Mouse (Mus musculus): Measurements from ENCODE around the gene Gm28048. TPM values are rescaled to one million over a fixed set of nuclear protein-coding genes. Genes with fewer than 3 reads are reported as not detected.

The Gm28048 gene
- polyA plus RNA-seq, 1 experiment from 2014 or later, result 6.8 TPM

GRCm38 (mm10) chr11:22828988-22829632 lies 152.8 kb downstream of the Gm28048 start:
- ATAC-seq (ENCODE audit: low read depth) (no peak), DNase-seq (no peak)
- Histone ChIP-seq H3K9ac (no peak overlapping the region), H3K36me3 (peaks cover 12% of the 10 kb centered on the region), H3K27me3 (no peaks in the 10 kb centered on the region), H3K9me3 (replicated peaks) (no peaks in the 10 kb centered on the region), H3K27ac (no peak overlapping the region), H3K4me3 (replicated peaks) (no peak overlapping the region), H3K4me1 (replicated peaks) (peaks cover 38% of the 10 kb centered on the region), H3K4me2 (no peak overlapping the region)
- 91% methylated on average over 15 of the region's 15 CpGs for WGBS (ENCODE audit: insufficient replicate concordance)

DNA sequence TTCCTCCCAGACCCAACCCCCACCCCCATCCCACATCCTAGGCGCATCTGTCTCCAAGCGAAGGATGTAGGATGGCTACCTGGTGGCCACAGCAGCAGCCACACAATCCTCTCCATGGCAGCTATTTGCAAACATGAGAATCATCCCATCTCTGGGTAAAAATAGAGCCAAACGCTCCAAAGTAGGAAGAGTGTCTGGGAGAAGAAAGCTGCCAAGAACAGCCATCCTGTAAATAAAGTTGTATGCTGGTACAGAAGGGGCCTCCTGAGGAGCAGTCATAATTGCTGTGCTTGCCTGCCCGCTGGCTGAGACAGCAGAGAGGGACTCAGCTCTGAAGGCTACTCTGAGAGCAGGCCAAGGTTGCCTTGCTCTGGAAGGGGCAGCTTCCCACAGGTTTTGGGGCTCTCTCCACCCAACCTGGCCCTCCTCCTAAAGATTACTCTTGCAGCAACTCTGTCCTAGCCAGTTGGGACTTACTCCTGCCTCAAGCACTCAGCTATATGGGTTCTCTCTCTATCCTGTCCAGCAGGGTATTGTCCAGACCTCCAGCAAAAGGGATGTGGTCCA lies 154.3 kb downstream of the Gm28048 start:
- Histone ChIP-seq H3K9ac (no peak overlapping the region), H3K4me3 (replicated peaks) (no peak overlapping the region), H3K9me3 (replicated peaks) (no peaks in the 10 kb centered on the region), H3K27ac (no peak overlapping the region), H3K4me2 (no peak overlapping the region), H3K27me3 (no peaks in the 10 kb centered on the region), H3K36me3 (peaks cover under 1% of the 10 kb centered on the region; the same call in 1 of the 2 replicates), H3K4me1 (replicated peaks) (peaks cover 42% of the 10 kb centered on the region)
- WGBS (ENCODE audit: insufficient replicate concordance), result 78% methylated on average over 4 of the region's 4 CpGs
- DNase-seq (no peak), ATAC-seq (ENCODE audit: low read depth) (no peak)

DNA sequence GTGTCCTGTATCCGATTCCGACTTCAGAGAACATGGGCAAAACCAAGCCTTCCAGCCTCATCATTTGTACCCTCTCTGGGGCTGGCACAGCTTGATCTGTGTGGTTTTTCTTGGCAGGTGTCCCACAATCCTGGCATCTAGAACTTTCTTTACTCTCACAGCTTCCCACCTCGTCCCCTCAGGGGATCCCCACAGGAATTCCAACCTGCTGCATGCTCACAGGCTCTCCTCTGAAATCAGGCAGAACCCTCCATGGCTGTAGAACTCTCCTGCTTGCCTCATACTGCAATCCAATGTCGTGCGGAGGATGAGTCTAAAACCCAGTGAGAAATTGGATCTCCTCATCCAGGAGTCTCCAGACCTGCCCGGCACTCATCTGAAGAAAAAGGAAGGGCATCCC lies 155.2 kb downstream of the Gm28048 start:
- no peak overlapping the region for H3K9ac ChIP-seq
- no peaks in the 10 kb centered on the region for H3K9me3 ChIP-seq (replicated peaks)
- no peaks in the 10 kb centered on the region; the same call in 1 of the 2 replicates for H3K36me3 ChIP-seq
- 83% methylated on average over 6 of the region's 6 CpGs for WGBS (ENCODE audit: insufficient replicate concordance)
- H3K4me1 ChIP-seq (replicated peaks), result peaks cover 43% of the 10 kb centered on the region
- ATAC-seq (ENCODE audit: low read depth) (no peak), DNase-seq (no peak)
- H3K4me3 ChIP-seq (replicated peaks), result no peak overlapping the region
- H3K27me3 ChIP-seq, result no peaks in the 10 kb centered on the region
- no peak overlapping the region for H3K4me2 ChIP-seq
- no peak overlapping the region for H3K27ac ChIP-seq

DNA sequence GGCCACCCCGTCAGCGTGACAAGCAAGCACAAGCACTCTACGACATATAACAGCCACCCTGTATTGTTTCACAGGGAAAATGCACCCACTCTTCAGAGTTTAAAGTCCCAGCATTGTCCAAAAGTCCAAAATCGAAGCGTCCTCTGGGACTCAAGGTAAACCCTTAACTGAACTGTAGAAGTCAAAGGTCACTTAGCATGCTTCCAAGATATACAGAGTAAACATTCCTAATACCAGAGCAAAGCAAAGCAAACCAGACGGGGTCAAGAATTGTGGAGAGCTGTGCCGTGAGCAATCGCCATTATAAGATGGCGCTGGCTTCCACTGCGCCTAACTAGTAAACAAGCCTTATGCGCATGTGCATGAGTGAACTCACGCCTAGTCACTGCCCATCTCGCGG lies 155.8 kb downstream of the Gm28048 start:
- peaks cover 42% of the 10 kb centered on the region for H3K4me1 ChIP-seq (replicated peaks)
- no peak overlapping the region for H3K9ac ChIP-seq
- no peaks in the 10 kb centered on the region; the same call in 1 of the 2 replicates for H3K36me3 ChIP-seq
- H3K27ac ChIP-seq, result no peak overlapping the region
- H3K4me3 ChIP-seq (replicated peaks), result no peak overlapping the region
- 82% methylated on average over 14 of the region's 14 CpGs for WGBS (ENCODE audit: insufficient replicate concordance)
- no peaks in the 10 kb centered on the region for H3K27me3 ChIP-seq
- H3K4me2 ChIP-seq, result no peak overlapping the region
- no peak for ATAC-seq (ENCODE audit: low read depth)
- DNase-seq, result no peak
- H3K9me3 ChIP-seq (replicated peaks), result no peaks in the 10 kb centered on the region

DNA sequence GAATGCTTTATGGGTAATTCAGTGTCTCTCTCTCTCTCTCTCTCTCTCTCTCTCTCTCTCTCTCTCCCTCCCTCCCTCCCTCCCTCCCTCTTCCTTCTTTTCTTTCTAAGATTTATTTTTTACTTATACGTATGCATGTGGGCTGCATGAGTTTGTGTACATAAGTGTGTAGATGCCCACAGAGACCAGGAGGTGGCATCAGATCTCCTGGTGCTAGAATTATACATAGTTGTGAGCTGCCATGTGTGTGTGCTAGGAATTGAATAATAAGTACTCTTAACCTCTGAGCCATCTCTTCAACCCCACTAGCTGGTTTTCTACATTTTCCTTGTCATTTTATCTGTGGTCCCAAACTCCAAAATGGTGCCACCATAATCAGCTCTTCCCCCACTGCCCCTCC lies 156.3 kb downstream of the Gm28048 start:
- ATAC-seq (ENCODE audit: low read depth) (no peak), DNase-seq (no peak)
- Histone ChIP-seq H3K4me2 (no peak overlapping the region), H3K4me3 (replicated peaks) (no peak overlapping the region), H3K9me3 (replicated peaks) (no peaks in the 10 kb centered on the region), H3K4me1 (replicated peaks) (peaks cover 37% of the 10 kb centered on the region), H3K9ac (no peak overlapping the region), H3K36me3 (no peaks in the 10 kb centered on the region; the same call in 1 of the 2 replicates), H3K27me3 (no peaks in the 10 kb centered on the region), H3K27ac (no peak overlapping the region)
- 83% methylated on average over 1 of the region's 1 CpGs for WGBS (ENCODE audit: insufficient replicate concordance)

DNA sequence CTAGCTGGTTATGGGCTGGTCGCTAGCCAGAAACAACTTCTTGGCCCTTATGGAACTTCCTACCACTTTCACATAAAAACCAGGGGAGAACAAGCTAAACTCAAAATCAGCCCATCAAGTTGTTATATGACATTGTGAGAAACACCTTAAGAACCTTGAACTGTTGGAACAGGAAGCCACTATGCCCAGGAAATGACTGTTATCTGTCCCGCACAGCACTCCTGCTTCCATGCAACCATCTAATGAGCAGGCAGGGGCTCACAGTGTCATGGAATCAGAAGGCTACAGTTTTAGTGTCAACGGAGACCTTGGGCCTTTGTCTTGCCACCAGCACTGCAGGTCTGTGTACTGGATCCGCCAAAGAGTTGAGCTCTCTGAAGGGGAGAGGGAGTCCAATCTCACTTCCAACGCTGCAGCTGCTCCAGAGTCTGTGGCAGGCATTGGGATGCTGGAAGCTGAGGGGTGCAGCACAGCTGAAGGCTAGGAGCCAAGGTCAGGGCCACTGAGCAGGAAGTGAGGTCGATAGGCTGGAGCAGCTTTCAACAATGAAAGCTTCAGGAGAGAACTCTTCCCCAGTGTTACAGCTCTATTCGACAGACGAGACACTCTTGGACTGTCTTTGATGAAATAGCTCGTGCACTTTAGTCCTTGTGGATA lies 157.7 kb downstream of the Gm28048 start:
- Histone ChIP-seq H3K4me3 (replicated peaks) (no peak overlapping the region), H3K4me1 (replicated peaks) (peaks cover 31% of the 10 kb centered on the region), H3K27me3 (no peaks in the 10 kb centered on the region), H3K9me3 (replicated peaks) (no peaks in the 10 kb centered on the region), H3K4me2 (no peak overlapping the region), H3K9ac (no peak overlapping the region), H3K27ac (no peak overlapping the region), H3K36me3 (no peaks in the 10 kb centered on the region)
- WGBS (ENCODE audit: insufficient replicate concordance), result 30% methylated on average over 9 of the region's 9 CpGs
- no peak; the same call in 1 of the 2 replicates for ATAC-seq (ENCODE audit: low read depth)
- DNase-seq, result no peak

DNA sequence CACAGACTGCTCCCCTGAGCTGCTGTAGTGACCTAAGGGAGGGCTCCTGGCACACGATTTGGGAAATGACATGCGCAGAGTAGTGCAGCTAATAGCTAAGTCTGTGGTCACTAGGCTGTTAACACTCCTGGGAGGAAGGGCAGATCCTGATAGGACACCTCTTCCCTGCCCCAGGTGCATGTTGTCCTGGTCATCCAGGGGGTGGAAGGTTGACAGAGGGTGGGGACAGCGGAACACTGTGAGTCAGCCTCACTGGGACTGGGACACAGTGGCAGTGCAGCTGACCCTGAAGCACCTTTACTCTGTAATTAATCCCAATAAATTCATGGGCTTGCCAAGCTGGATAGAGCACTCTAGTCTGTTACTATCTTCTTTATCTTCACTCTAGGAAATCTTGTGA lies 160.6 kb downstream of the Gm28048 start:
- Histone ChIP-seq H3K27ac (no peak overlapping the region), H3K9me3 (replicated peaks) (no peaks in the 10 kb centered on the region), H3K9ac (no peak overlapping the region), H3K4me3 (replicated peaks) (no peak overlapping the region), H3K4me2 (no peak overlapping the region), H3K27me3 (no peaks in the 10 kb centered on the region), H3K36me3 (no peaks in the 10 kb centered on the region), H3K4me1 (replicated peaks) (peaks cover 26% of the 10 kb centered on the region)
- ATAC-seq (ENCODE audit: low read depth), result no peak
- no peak for DNase-seq
- 64% methylated on average over 3 of the region's 3 CpGs for WGBS (ENCODE audit: insufficient replicate concordance)

DNA sequence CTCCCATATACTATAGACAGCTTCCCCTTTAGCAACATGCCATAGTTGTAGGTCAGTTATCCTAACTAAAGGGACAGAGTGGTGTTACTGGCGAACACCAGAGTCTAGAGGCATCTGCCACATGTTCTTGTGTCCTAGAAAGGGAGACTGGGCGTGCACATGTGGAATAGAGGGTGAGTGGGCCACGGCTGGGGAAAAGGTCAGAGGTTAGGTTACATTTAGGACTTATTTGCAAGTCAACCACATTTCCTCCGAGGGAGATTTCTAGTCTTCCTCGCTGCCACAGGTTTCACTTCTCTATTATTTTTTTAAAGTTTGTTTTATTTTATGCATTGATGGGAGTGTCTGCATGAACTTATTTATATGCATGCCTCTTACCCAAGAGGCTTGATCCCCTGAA lies 163.5 kb downstream of the Gm28048 start:
- DNase-seq (no peak), ATAC-seq (ENCODE audit: low read depth) (no peak)
- WGBS (ENCODE audit: insufficient replicate concordance), result 52% methylated on average over 5 of the region's 5 CpGs
- H3K4me1 ChIP-seq (replicated peaks), result peaks cover 25% of the 10 kb centered on the region
- no peaks in the 10 kb centered on the region for H3K9me3 ChIP-seq (replicated peaks)
- H3K27ac ChIP-seq, result no peak overlapping the region
- no peak overlapping the region for H3K4me2 ChIP-seq
- H3K9ac ChIP-seq, result no peak overlapping the region
- no peaks in the 10 kb centered on the region for H3K36me3 ChIP-seq
- H3K4me3 ChIP-seq (replicated peaks), result no peak overlapping the region
- H3K27me3 ChIP-seq, result no peaks in the 10 kb centered on the region

- ATAC-seq (ENCODE audit: low read depth), result no peak
These were observed 166.0 kb downstream of the Gm28048 start for GRCm38 (mm10) chr11:22815877-22816276.

GRCm38 (mm10) chr11:22815143-22815542 lies 166.7 kb downstream of the Gm28048 start:
- H3K4me1 ChIP-seq (replicated peaks), result peaks cover 35% of the 10 kb centered on the region
- H3K4me2 ChIP-seq, result no peak overlapping the region
- ATAC-seq (ENCODE audit: low read depth) (no peak), DNase-seq (no peak)
- H3K27me3 ChIP-seq, result no peaks in the 10 kb centered on the region
- no peak overlapping the region for H3K27ac ChIP-seq
- H3K9ac ChIP-seq, result no peak overlapping the region
- no peak overlapping the region for H3K4me3 ChIP-seq (replicated peaks)
- H3K9me3 ChIP-seq (replicated peaks), result no peaks in the 10 kb centered on the region
- H3K36me3 ChIP-seq, result no peaks in the 10 kb centered on the region

More at GRCm38 (mm10) chr11:22815877-22816276, 166.0 kb downstream of the Gm28048 start:
- no peak for DNase-seq
- peaks cover 28% of the 10 kb centered on the region for H3K4me1 ChIP-seq (replicated peaks)
- 74% methylated on average over 7 of the region's 7 CpGs for WGBS (ENCODE audit: insufficient replicate concordance)
- no peak overlapping the region for H3K9ac ChIP-seq
- no peak overlapping the region for H3K4me2 ChIP-seq
- no peak overlapping the region for H3K4me3 ChIP-seq (replicated peaks)
- no peaks in the 10 kb centered on the region for H3K9me3 ChIP-seq (replicated peaks)
- no peaks in the 10 kb centered on the region for H3K36me3 ChIP-seq
- H3K27ac ChIP-seq, result no peak overlapping the region
- H3K27me3 ChIP-seq, result no peaks in the 10 kb centered on the region

GRCm38 (mm10) chr11:22813921-22814704 lies 167.8 kb downstream of the Gm28048 start:
- no peak overlapping the region for H3K4me2 ChIP-seq
- DNase-seq (no peak), ATAC-seq (ENCODE audit: low read depth) (no peak)
- no peak overlapping the region for H3K9ac ChIP-seq
- H3K4me1 ChIP-seq (replicated peaks), result peaks cover 45% of the 10 kb centered on the region
- H3K27ac ChIP-seq, result peak overlapping the region; percentile 45; the same call in 1 of the 2 replicates
- no peaks in the 10 kb centered on the region for H3K36me3 ChIP-seq
- H3K27me3 ChIP-seq, result no peaks in the 10 kb centered on the region
- WGBS (ENCODE audit: insufficient replicate concordance), result 44% methylated on average over 5 of the region's 5 CpGs
- H3K9me3 ChIP-seq (replicated peaks), result no peaks in the 10 kb centered on the region
- no peak overlapping the region for H3K4me3 ChIP-seq (replicated peaks)

Measured in liver, embryonic 13.5 days (tissue).